Mouse (Mus musculus) liver, embryonic 14.5 days (tissue): ENCODE measurements at regions not wholly inside any gene's neighbourhood (a gene's known extent, or its start where the extent isn't known, plus 50 kb on each side); places are given as distances from the start of the nearest gene placed in this dataset.

Experiments
- CTCF ChIP-seq: IDR thresholded peaks from 2 replicates; pipeline ENCODE4 v1.5.1; 2016; ENCODE audit warnings: antibody characterized with exemption, low read depth, control low read depth
- EP300 ChIP-seq: IDR thresholded peaks from 2 replicates; pipeline ENCODE4 v1.6.1; 2016; ENCODE audit warnings: antibody characterized with exemption, low read depth

DNA sequence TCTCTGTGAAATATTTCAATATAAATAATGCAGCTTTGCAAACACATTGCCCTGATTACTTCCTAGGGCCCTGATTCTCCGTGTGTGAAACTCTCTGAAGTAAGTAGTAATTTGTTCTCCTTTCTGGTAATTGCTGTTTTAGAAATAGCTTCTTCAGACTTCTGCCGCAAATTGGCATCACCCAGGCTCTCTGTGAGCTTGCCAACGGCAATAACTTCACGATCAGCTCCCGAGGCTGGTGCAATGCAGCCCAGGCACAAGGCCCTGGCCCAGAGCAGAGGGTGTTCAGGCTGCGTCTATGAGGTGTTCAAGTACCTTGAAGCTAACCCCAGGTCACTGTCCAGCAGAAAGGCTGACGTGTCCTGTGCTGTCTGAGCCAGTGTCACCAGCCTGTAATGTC, 310.8 kb upstream of the Kcnab2 start:
- TF ChIP-seq CTCF (no peak), EP300 (no peak)
